Mouse (Mus musculus) liver, postnatal 0 days (tissue): ENCODE measurements around the gene Nfatc2. TPM values are rescaled to one million over a fixed set of nuclear protein-coding genes. Genes with fewer than 3 reads are reported as not detected.
A peak's percentile ranks its signal among the peaks of the same experiment; 100 is the strongest.

Experiments
- ATAC-seq: fragments of 200-750 bp; cut with Nextera tagmentation; 2 replicates; pipeline ENCODE4 v1.8.0; 2017; ENCODE audit warnings: mild to moderate bottlenecking, moderate library complexity
- DNase-seq: peaks from one replicate; pipeline ENCODE4 v3.0.0-alpha.2; 2016
- H3K27ac ChIP-seq: fragments of 300-500 bp; sonication (generic); 2 replicates; pipeline ENCODE4 v1.5.1; 2014; ENCODE audit warnings: antibody characterized with exemption, moderate library complexity, mild to moderate bottlenecking, low read depth
- H3K27me3 ChIP-seq: fragments of 300-500 bp; sonication (generic); 2 replicates; pipeline ENCODE4 v1.6.1; 2014; ENCODE audit warnings: low read length, control low read depth, mixed read lengths; ENCODE audit not compliant: insufficient read depth
- H3K36me3 ChIP-seq: fragments of 300-500 bp; sonication (generic); replicated peaks from 2 replicates; pipeline ENCODE4 v1.6.1; 2014; ENCODE audit warnings: mild to moderate bottlenecking, control low read depth, low read length, moderate library complexity, mixed read lengths; ENCODE audit not compliant: insufficient read depth
- H3K4me1 ChIP-seq: fragments of 300-500 bp; sonication (generic); 2 replicates; pipeline ENCODE4 v1.6.1; 2014; ENCODE audit warnings: antibody characterized with exemption, mild to moderate bottlenecking, control low read depth; ENCODE audit not compliant: insufficient read depth
- H3K4me2 ChIP-seq: fragments of 300-500 bp; sonication (generic); 2 replicates; pipeline ENCODE4 v1.6.1; 2014; ENCODE audit warnings: low read depth, mild to moderate bottlenecking, low read length, moderate library complexity, mixed read lengths
- H3K4me3 ChIP-seq: fragments of 300-500 bp; sonication (generic); 2 replicates; pipeline ENCODE4 v1.5.1; 2014; ENCODE audit warnings: low read depth, low read length
- H3K9ac ChIP-seq: fragments of 300-500 bp; sonication (generic); replicated peaks from 2 replicates; pipeline ENCODE4 v1.6.1; 2014; ENCODE audit warnings: mild to moderate bottlenecking, moderate library complexity
- H3K9me3 ChIP-seq: fragments of 300-500 bp; sonication (generic); 2 replicates; pipeline ENCODE4 v1.6.1; 2016; ENCODE audit warnings: mild to moderate bottlenecking, control low read depth, low read length, mixed read lengths
- CTCF ChIP-seq: sonication (generic); IDR thresholded peaks from 2 replicates; pipeline ENCODE4 v1.5.1; 2016; ENCODE audit warnings: antibody characterized with exemption, low read depth
- EP300 ChIP-seq: IDR thresholded peaks from 2 replicates; pipeline ENCODE4 v1.6.1; 2016; ENCODE audit warnings: antibody characterized with exemption, low read depth, mild to moderate bottlenecking
- WGBS: fragments of 180-500 bp; shearing (Covaris S2); extraction: QIAGEN DNeasy Blood & Tissue Kit; methylation state at CpG from one replicate; pipeline ENCODE4 v1.1.7; 2014; ENCODE audit not compliant: insufficient replicate concordance; 5-methylcytosine and 5-hydroxymethylcytosine counted together
- polyA plus RNA-seq: library from polyadenylated mRNA; unstranded; fragments of >200 nt; fragmentation: Nextera tagmentation; extraction: Ambion mirVana; gene quantifications from 2 replicates; pipeline ENCODE4 v1.2.1, GENCODE M21; 2015

Nfatc2 gene
- polyA plus RNA-seq, 1 experiment from 2014 or later: 0.18 TPM

DNA sequence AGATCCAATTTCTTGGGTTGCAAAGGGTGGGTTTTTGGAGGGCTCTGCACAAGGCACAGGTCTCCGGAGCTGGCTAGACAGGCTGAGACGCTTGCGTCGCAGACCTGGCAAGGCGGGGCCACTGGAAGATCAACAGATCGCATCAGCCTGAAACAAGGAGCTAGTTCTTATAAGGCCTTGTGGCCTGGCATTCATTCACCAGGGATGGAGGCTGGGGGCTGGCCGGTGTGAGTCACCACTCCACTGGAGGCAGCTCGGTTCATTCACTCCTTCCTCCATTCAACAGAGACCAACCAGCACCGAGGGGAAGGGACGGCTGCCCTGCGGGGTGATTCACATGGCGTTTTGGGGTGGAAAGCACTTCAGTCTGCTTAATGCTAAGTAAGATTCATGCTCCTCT is 52.1 kb downstream of the Nfatc2 start:
- no peak for TF ChIP-seq CTCF
- TF ChIP-seq EP300: no peak
- WGBS: 64% methylated on average over 12 of the region's 12 CpGs
- no peak for DNase-seq
- Histone ChIP-seq H3K4me2 (no peak overlapping the region), H3K4me3 (no peak overlapping the region), H3K9ac (no peak overlapping the region), H3K27ac (no peak overlapping the region), H3K27me3 (peaks cover 7% of the 10 kb centered on the region; the same call in 1 of the 2 replicates), H3K36me3 (no peaks in the 10 kb centered on the region), H3K9me3 (no peaks in the 10 kb centered on the region), H3K4me1 (0 out of 2 replicates have a peak, but pooled peaks cover 4% of the 10 kb centered on the region)
- ATAC-seq: no peak

DNA sequence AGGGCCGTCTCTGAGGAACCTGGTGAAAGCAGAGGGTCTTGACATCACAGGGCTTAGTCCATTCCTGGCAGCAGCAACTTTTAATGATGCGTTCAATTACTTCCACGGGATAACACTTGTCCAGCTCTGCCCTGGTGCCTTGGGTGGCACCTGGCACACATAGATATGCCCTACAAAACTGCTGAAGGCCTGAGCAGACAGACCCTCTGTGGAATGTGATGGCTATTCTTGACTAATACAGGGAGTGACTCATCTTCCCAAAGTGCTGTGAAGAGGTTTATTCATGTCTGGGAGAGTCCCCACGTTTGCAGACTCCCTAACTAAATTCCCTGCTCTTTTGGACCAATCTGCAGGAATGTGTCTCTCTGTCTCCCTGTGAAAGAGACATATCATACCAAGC is 53.4 kb downstream of the Nfatc2 start:
- H3K27ac ChIP-seq: no peak overlapping the region
- WGBS: 66% methylated on average over 4 of the region's 4 CpGs
- H3K9ac ChIP-seq: no peak overlapping the region
- no peak overlapping the region for H3K4me3 ChIP-seq
- no peak for ATAC-seq
- peaks cover 7% of the 10 kb centered on the region; the same call in 1 of the 2 replicates for H3K27me3 ChIP-seq
- H3K9me3 ChIP-seq: no peaks in the 10 kb centered on the region
- no peak for TF ChIP-seq EP300
- TF ChIP-seq CTCF: no peak
- no peak overlapping the region for H3K4me2 ChIP-seq
- 0 out of 2 replicates have a peak, but pooled peaks cover 2% of the 10 kb centered on the region for H3K4me1 ChIP-seq
- no peaks in the 10 kb centered on the region for H3K36me3 ChIP-seq
- DNase-seq: no peak

DNA sequence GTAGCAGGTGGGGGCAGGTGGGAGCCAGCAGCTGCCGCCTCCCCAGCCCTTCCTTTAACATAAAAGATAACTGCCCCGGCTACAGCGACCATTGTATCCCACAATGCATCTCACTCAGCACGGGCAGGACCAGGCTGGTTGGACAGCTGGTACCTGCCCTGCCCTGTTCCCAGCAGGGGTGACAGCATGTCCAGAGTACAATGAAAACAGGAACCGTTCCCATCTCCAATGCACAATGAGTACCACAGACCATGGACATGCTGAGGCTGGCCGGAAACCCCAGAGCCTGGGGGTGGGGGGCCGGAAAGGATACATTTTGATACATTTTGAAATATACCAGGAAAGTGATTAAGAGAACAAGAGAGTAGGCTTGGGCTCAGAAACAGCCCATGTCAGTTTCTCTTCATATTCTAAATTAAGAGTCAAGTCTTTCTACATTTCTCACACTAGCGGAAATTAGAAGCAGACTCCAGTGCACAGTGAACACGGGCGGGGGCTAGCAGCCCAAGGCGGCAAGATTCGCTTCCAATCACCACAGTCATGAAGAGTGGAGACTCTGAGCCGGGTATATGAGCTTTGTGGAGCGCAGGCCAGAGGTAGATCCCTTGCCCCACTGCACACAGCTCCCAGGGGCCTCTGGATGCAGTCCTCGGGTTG is 55.4 kb downstream of the Nfatc2 start:
- no peak overlapping the region for H3K27ac ChIP-seq
- no peaks in the 10 kb centered on the region for H3K9me3 ChIP-seq
- 0 out of 2 replicates have a peak, but pooled peaks cover 5% of the 10 kb centered on the region for H3K27me3 ChIP-seq
- TF ChIP-seq CTCF (no peak), EP300 (no peak)
- ATAC-seq (no peak), DNase-seq (no peak)
- H3K4me3 ChIP-seq: no peak overlapping the region
- WGBS: 71% methylated on average over 15 of the region's 15 CpGs
- H3K9ac ChIP-seq: no peak overlapping the region
- no peaks in the 10 kb centered on the region for H3K36me3 ChIP-seq
- H3K4me1 ChIP-seq: peaks cover 3% of the 10 kb centered on the region; the same call in 1 of the 2 replicates
- H3K4me2 ChIP-seq: no peak overlapping the region

DNA sequence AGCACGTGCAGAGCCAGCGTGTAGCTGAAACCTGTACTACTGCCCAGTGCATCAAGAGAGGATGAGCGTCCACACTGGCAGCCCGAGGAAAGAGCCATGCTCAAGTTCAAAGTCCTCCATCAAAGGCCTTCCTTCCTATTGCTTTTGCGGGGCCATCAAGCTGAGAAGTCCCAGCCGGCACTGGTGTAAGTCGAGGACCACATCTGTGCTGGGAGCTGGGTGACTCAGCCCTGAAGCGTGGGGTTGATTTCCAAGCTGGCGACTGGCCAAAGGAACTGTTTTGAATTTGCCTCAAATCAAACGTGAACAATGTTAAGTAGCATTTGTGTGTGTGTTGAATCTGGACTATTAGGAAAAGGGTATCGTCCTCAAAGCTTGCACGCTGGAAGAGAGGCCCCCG is 57.4 kb downstream of the Nfatc2 start:
- TF ChIP-seq EP300 (no peak), CTCF (no peak)
- Histone ChIP-seq H3K9me3 (no peaks in the 10 kb centered on the region), H3K27me3 (no peaks in the 10 kb centered on the region), H3K4me2 (no peak overlapping the region), H3K4me3 (no peak overlapping the region), H3K27ac (no peak overlapping the region), H3K9ac (no peak overlapping the region), H3K36me3 (no peaks in the 10 kb centered on the region), H3K4me1 (peaks cover 3% of the 10 kb centered on the region; the same call in 1 of the 2 replicates)
- WGBS: 61% methylated on average over 13 of the region's 13 CpGs
- no peak for DNase-seq
- no peak for ATAC-seq

DNA sequence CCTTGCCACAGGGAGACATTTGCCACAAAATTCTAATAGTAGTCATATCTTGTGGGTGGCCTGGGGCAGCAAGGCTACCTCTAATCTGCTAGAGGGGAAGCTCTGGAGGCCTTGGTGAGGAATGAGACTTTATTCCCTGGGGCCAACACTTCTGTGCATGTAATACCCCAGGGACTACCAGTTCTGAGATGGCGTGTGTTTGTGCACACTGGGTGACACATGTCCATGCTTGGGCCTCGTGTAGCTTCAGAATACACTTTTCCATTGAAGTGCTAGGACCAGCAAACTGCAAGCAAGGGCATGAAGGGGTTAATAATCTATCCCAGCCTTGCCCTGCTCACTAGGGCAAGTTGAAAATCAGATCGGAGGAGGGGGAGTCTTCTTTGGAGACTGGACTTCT is 58.4 kb downstream of the Nfatc2 start:
- Histone ChIP-seq H3K9ac (no peak overlapping the region), H3K27ac (no peak overlapping the region), H3K4me1 (peaks cover 3% of the 10 kb centered on the region; the same call in 1 of the 2 replicates), H3K36me3 (no peaks in the 10 kb centered on the region), H3K27me3 (no peaks in the 10 kb centered on the region), H3K4me2 (no peak overlapping the region), H3K4me3 (no peak overlapping the region), H3K9me3 (no peaks in the 10 kb centered on the region)
- WGBS: 56% methylated on average over 3 of the region's 3 CpGs
- DNase-seq (no peak), ATAC-seq (no peak)
- no peak for TF ChIP-seq EP300
- TF ChIP-seq CTCF: no peak

DNA sequence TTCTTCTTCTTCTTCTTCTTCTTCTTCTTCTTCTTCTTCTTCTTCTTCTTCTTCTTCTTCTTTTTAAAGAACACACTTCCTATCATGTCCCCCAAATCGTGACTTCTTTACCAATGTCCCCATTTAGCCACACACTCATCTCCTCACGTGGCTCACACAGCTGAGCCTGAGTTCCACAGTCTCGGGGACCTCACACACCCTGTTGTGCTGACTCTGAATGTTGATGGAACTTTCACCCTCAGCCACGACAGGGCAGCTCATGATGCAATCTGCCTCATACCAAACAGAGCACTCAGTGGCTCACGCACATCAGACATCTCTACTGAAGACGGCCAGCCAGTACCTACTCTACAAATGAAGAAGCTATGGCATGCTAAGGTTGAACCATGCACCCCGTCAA is 60.2 kb downstream of the Nfatc2 start:
- Histone ChIP-seq H3K4me3 (no peak overlapping the region), H3K4me1 (peaks cover 3% of the 10 kb centered on the region; the same call in 1 of the 2 replicates), H3K27ac (no peak overlapping the region), H3K4me2 (no peak overlapping the region), H3K36me3 (no peaks in the 10 kb centered on the region), H3K9me3 (no peaks in the 10 kb centered on the region), H3K27me3 (no peaks in the 10 kb centered on the region), H3K9ac (no peak overlapping the region)
- 41% methylated on average over 7 of the region's 7 CpGs for WGBS
- DNase-seq (peak; percentile 46), ATAC-seq (peak; percentile 93)
- no peak for TF ChIP-seq EP300
- no peak for TF ChIP-seq CTCF
